Mouse (Mus musculus) limb, embryonic 15.5 days (tissue): ENCODE results near the gene Rmnd5b. TPM values are rescaled to one million over a fixed set of nuclear protein-coding genes. Genes with fewer than 3 reads are reported as not detected.
"Not testable (repeated sequence)": the region's sequence is repeated elsewhere in the genome, so short reads cannot be mapped to it uniquely, and the experiment has no call there.

ENCODE experiments used
- ATAC-seq: fragments of 200-750 bp; cut with Nextera tagmentation; 2 replicates; pipeline ENCODE4 v1.8.0; 2017; ENCODE audit warnings: low read depth, moderate TSS enrichment; ENCODE audit not compliant: insufficient number of reproducible peaks, low FRiP score, low TSS enrichment
- H3K27ac ChIP-seq: fragments of 300-500 bp; sonication (generic); 2 replicates; pipeline ENCODE4 v1.5.1; 2015; ENCODE audit warnings: moderate library complexity, mild to moderate bottlenecking, inconsistent platforms
- H3K27me3 ChIP-seq: fragments of 300-500 bp; sonication (generic); 2 replicates; pipeline ENCODE4 v1.6.1; 2015; ENCODE audit warnings: inconsistent platforms
- H3K36me3 ChIP-seq: fragments of 300-500 bp; sonication (generic); 2 replicates; pipeline ENCODE4 v1.6.1; 2015; ENCODE audit warnings: inconsistent platforms
- H3K4me1 ChIP-seq: fragments of 300-500 bp; sonication (generic); 2 replicates; pipeline ENCODE4 v1.6.1; 2015; ENCODE audit warnings: inconsistent platforms
- H3K4me2 ChIP-seq: fragments of 300-500 bp; sonication (generic); 2 replicates; pipeline ENCODE4 v1.6.1; 2015; ENCODE audit warnings: mild to moderate bottlenecking, inconsistent platforms
- H3K4me3 ChIP-seq: fragments of 300-500 bp; sonication (generic); 2 replicates; pipeline ENCODE4 v1.5.1; 2015; ENCODE audit warnings: mild to moderate bottlenecking, inconsistent platforms
- H3K9ac ChIP-seq: fragments of 300-500 bp; sonication (generic); 2 replicates; pipeline ENCODE4 v1.6.1; 2015; ENCODE audit warnings: inconsistent platforms
- H3K9me3 ChIP-seq: fragments of 300-500 bp; sonication (generic); 2 replicates; pipeline ENCODE4 v1.6.1; 2016; ENCODE audit warnings: inconsistent platforms
- WGBS: fragments of 180-500 bp; shearing (Covaris S2); methylation state at CpG from one replicate; pipeline ENCODE4 v1.1.7; 2015; 5-methylcytosine and 5-hydroxymethylcytosine counted together
- polyA plus RNA-seq: library from polyadenylated mRNA; unstranded; fragments of >200 nt; fragmentation: Nextera tagmentation; extraction: Ambion mirVana; gene quantifications from 2 replicates; pipeline ENCODE4 v1.2.1, GENCODE M21; 2015

Gene Rmnd5b
- polyA plus RNA-seq, 1 experiment from 2014 or later, result 53.2 TPM

DNA sequence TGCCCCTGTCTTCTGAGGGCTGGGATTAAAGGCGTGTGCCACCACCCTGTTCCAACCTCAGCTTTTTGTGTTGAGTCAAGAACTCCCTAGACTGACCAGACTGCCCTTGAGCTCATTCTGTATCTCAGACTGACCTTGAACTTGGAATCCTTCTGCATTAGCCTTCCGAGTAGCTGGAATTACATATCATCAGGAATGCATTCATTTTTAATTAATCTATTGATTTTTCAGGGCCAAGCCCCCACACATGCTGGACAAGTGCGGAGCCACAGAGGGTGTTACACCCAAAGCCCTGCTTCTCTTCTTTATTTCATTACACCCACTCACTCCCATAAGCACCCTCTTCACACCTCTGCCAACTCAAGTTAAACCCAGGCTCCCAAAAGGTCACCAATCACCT, 2.0 kb downstream of the Rmnd5b start:
- H3K27ac ChIP-seq, result no peak overlapping the region
- no peaks in the 10 kb centered on the region for H3K9me3 ChIP-seq
- no peak overlapping the region for H3K4me2 ChIP-seq
- no peak overlapping the region for H3K4me3 ChIP-seq
- peaks cover 39% of the 10 kb centered on the region for H3K4me1 ChIP-seq
- WGBS, result 93% methylated on average over 3 of the region's 3 CpGs
- no peak for ATAC-seq
- H3K9ac ChIP-seq, result no peak overlapping the region
- H3K36me3 ChIP-seq, result peaks cover 9% of the 10 kb centered on the region
- no peaks in the 10 kb centered on the region for H3K27me3 ChIP-seq

DNA sequence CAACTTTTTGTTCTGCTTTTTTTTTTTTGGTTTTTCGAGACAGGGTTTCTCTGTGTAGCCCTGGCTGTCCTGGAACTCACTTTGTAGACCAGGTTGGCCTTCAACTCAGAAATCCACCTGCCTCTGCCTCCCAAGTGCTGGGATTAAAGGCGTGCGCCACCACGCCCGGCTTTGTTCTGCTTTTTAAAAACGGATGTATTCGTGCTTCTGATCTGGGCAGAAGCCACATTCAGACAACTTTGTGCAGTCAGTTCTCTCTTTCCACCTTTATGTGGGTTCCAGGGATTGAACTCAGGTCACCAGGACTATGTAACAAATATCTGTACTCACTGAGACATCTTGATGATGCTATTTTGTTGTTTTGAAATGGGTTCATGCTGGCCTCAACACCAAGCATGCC, 2.5 kb downstream of the Rmnd5b start:
- not testable (repeated sequence) for H3K4me2 ChIP-seq, ATAC-seq
- 91% methylated on average over 7 of the region's 7 CpGs for WGBS

DNA sequence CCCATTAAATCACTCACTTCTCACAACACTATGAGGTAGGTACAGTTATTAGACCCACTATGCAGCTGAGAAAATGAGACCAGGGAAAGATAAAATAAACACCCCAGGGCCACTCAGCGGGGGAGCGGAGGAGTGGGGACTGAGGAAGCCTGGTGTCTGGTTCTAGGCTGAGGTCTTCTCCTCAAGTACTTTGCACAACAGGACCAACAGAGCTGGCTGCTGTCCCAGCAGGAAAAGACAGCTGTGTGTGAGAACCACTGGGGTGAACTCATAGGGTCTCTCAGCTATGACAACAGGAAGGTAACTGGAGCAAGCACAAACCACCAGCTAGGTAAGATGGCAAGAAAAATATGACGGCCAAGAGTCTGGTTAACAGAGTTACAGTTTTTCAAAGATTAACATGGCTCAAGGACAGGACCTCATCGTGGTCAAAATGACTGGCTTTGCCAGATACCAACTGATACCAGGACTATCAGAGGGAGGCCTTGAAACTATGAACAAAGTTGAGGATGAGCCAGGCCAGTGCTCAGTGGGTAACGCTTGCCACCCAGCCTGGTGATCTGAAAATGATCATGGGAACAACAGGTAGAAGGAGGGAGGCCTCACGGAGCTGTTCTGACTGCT, 3.5 kb downstream of the Rmnd5b start:
- 81% methylated on average over 6 of the region's 6 CpGs for WGBS
- H3K9me3 ChIP-seq, result no peaks in the 10 kb centered on the region

More for the DNA sequence above, 2.5 kb downstream of the Rmnd5b start:
- not testable (repeated sequence) for H3K27me3 ChIP-seq, H3K9me3 ChIP-seq, H3K27ac ChIP-seq, H3K9ac ChIP-seq, H3K4me3 ChIP-seq
- Histone ChIP-seq H3K36me3 (peaks cover 12% of the 10 kb centered on the region), H3K4me1 (peaks cover 38% of the 10 kb centered on the region)

DNA sequence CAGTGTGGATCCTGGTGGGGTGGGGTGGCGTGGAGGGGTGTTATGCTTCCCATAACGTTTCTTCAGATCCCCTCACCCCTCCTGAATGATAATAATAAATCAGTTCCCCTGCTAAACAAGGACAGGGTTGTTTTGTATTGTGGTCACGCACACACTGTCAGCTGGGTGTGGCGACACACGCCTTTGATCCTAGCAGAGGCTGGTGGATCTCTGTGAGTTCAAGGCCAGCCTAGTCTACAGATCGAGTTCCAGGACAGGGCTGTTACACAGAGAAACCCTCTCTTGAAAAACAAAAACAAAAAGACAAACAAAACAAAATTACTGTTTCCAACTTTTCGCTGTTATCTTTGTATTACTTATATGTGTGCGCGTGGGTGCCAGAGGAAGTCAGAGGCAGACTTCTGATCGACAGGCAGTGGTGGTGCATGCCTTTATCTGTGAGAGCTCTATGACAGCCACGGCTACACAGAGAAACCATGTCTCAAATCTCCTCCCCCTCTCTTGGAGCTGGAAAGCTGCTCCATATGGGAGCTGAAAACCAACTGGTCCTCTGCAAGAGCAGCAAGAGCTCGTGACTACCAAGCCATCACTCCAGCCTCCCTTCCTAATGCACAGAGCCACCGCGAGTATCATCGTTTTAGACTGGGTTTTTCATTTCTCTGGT, 5.9 kb downstream of the Rmnd5b start:
- H3K9me3 ChIP-seq, result no peaks in the 10 kb centered on the region
- H3K4me1 ChIP-seq, result peaks cover 14% of the 10 kb centered on the region
- H3K27ac ChIP-seq, result no peak overlapping the region
- no peak overlapping the region for H3K9ac ChIP-seq
- H3K36me3 ChIP-seq, result peaks cover 44% of the 10 kb centered on the region
- whole genome bisulfite sequencing, result 81% methylated on average over 15 of the region's 15 CpGs
- ATAC-seq, result no peak
- H3K4me3 ChIP-seq, result no peak overlapping the region
- H3K4me2 ChIP-seq, result no peak overlapping the region
- no peaks in the 10 kb centered on the region for H3K27me3 ChIP-seq

More for the DNA sequence above, 3.5 kb downstream of the Rmnd5b start:
- Histone ChIP-seq H3K4me1 (peaks cover 28% of the 10 kb centered on the region), H3K4me2 (no peak overlapping the region), H3K27me3 (no peaks in the 10 kb centered on the region), H3K36me3 (peaks cover 22% of the 10 kb centered on the region), H3K4me3 (no peak overlapping the region), H3K27ac (no peak overlapping the region), H3K9ac (no peak overlapping the region)
- ATAC-seq, result no peak

DNA sequence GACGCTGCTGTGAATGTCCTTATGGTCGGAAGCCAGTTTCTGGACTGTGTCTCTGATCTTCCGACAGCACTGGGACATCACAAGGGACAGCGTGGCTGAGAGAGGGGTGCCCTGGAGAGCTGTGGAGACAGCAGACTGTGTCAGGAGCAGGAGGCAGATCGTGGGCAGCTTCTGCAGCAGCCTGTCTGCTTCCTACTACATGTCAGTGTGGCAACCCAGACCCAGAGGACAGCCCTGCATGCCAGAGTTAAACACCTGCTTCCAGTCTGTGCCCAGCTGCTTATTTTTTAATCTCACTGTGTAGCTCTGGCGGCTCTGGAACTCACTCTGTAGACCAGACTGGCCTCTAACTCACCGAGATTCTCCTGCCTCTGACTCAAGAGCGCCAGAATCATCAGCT, 7.8 kb downstream of the Rmnd5b start:
- Histone ChIP-seq H3K9ac (no peak overlapping the region), H3K27ac (no peak overlapping the region), H3K4me3 (no peak overlapping the region), H3K4me1 (peaks cover 10% of the 10 kb centered on the region), H3K4me2 (no peak overlapping the region), H3K9me3 (no peaks in the 10 kb centered on the region), H3K27me3 (no peaks in the 10 kb centered on the region), H3K36me3 (peaks cover 63% of the 10 kb centered on the region)
- 77% methylated on average over 8 of the region's 8 CpGs for WGBS
- no peak for ATAC-seq

DNA sequence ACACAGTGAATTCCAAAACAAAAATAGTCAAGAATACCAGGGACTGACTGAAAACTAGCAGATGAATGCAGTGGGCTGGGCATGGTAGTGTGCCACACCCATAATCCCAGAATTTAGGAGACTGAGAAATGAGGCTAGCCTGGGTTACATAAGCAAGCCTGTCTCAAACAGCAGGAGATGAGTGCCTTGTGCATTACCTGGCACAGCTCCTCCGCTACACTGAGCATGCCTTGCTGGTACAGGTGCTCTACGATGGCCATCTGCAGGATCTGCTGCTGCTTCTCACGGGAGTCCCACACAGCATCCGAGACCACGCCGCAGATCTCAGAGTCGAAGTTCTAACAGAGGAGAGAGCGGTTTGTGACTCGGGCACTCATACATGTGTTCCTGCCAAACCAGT, 8.3 kb downstream of the Rmnd5b start:
- Histone ChIP-seq H3K9me3 (no peaks in the 10 kb centered on the region), H3K27me3 (no peaks in the 10 kb centered on the region), H3K4me3 (no peak overlapping the region), H3K27ac (no peak overlapping the region), H3K9ac (no peak overlapping the region), H3K4me1 (peaks cover 8% of the 10 kb centered on the region), H3K36me3 (peaks cover 68% of the 10 kb centered on the region), H3K4me2 (no peak overlapping the region)
- ATAC-seq, result no peak
- 94% methylated on average over 9 of the region's 9 CpGs for WGBS

DNA sequence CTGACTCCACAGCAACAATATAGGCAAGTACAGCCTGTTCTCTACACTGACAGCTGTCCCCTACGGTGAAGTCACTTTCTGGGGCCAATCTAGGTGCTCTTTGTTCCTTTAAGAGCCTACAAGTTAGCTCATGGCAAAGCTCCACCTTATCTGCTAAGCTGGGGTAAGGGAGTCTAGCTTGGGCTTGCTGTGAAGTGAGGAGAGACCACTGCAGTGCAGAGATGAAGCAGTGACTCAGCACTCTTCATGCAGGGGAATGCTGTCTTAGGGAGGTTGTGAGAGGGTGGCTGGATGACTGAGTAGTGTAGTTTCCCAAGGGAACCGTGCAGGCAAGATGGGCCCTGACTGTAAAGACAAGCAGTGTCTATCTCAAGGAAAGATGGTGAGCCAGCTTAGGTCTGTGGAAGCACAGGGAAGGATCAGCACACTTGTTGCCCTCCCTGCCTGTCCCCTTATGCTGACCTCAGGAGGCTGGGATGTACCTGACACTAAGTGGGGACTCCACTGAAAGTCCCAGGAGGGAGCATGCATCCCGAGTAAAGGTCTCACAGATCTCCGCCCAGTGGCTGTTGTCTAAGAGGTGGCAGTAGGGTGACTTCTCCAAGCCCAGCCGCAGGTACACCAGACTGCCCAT, 10.4 kb downstream of the Rmnd5b start:
- Histone ChIP-seq H3K9ac (no peak overlapping the region), H3K9me3 (no peaks in the 10 kb centered on the region), H3K27me3 (no peaks in the 10 kb centered on the region), H3K4me2 (no peak overlapping the region), H3K4me1 (peaks cover 12% of the 10 kb centered on the region), H3K4me3 (no peak overlapping the region), H3K36me3 (peaks cover 73% of the 10 kb centered on the region), H3K27ac (no peak overlapping the region)
- no peak for ATAC-seq
- 83% methylated on average over 5 of the region's 5 CpGs for WGBS

DNA sequence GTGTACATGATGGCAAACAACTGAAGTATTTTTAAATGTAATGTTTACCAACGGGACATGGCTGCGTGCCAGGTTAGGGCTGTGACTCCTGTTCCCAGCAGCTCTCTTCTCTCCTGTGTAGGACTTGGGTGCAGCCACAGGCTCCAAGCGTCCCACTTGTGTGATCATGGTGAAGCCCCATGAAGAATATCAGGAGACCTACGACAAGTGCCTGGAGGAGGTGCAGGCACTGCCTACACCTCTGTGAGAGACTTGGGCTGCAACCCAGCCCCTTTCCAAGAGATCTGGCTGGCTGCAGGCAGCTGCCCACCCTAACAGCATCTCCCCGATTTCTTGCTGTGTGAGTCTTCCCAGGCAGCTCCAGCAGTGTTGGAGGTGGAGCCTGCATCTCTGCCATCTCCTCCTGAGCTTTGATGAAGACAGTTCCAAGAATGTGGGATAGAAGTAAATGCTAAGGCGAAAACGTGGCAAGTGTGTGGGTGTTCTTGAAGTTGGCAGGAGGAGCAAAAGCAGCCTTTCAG, 12.7 kb downstream of the Rmnd5b start:
- Histone ChIP-seq H3K9ac (no peak overlapping the region), H3K4me2 (no peak overlapping the region), H3K36me3 (peaks cover 59% of the 10 kb centered on the region), H3K9me3 (no peaks in the 10 kb centered on the region), H3K27ac (no peak overlapping the region), H3K27me3 (no peaks in the 10 kb centered on the region), H3K4me3 (no peak overlapping the region), H3K4me1 (peaks cover 23% of the 10 kb centered on the region)
- no peak for ATAC-seq
- 86% methylated on average over 7 of the region's 7 CpGs for WGBS

DNA sequence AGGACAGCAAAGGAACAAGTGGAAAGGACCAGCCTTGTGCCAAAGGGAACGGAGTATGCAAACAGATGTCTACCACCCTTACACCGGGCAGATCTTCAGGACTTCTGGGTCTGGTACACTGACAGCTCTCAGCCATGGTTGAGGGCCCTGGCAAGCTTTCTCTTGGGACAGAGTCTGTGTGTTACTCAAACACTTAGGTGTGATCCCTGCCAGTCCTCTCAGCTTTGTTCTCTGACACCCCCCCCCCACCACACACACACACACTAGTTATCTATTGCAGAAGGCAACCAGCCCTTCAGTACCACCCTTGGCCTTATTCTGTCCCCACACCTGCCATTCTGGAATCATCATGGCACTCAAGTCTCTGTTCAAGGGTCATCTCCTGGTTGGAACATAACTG, 13.9 kb downstream of the Rmnd5b start:
- no peak overlapping the region for H3K4me3 ChIP-seq
- no peaks in the 10 kb centered on the region for H3K27me3 ChIP-seq
- no peak overlapping the region for H3K4me2 ChIP-seq
- 92% methylated on average over 2 of the region's 2 CpGs for WGBS
- H3K9me3 ChIP-seq, result no peaks in the 10 kb centered on the region
- peaks cover 47% of the 10 kb centered on the region for H3K36me3 ChIP-seq
- no peak overlapping the region for H3K9ac ChIP-seq
- H3K4me1 ChIP-seq, result peaks cover 23% of the 10 kb centered on the region
- H3K27ac ChIP-seq, result no peak overlapping the region
- ATAC-seq, result no peak

DNA sequence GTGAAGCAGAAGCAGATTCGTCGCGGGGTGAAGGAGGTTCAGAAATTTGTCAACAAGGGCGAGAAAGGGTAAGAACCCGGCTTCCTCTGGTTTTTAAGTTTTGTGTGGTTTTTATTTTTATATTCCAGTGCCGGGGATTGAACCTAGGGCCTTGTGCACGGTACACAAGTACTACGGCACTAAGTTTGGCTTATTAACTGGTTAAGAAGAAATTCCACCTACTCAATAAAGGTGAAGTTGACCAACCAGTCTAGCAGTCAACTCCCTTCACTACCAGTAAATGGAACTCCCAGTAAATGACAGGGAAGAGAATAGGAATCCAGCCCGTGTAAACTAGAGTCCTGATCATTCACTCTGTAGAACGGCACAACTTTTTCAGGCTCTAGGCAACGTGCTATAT, 15.6 kb downstream of the Rmnd5b start:
- peak overlapping the region; percentile 61 for H3K9ac ChIP-seq
- WGBS, result 1% methylated on average over 11 of the region's 11 CpGs
- peak overlapping the region; percentile 81 for H3K4me2 ChIP-seq
- peaks cover 32% of the 10 kb centered on the region for H3K36me3 ChIP-seq
- peaks cover 30% of the 10 kb centered on the region for H3K4me1 ChIP-seq
- H3K27me3 ChIP-seq, result no peaks in the 10 kb centered on the region
- no peak for ATAC-seq
- H3K27ac ChIP-seq, result peak overlapping the region; percentile 33; the same call in 1 of the 2 replicates
- no peaks in the 10 kb centered on the region for H3K9me3 ChIP-seq
- peak overlapping the region; percentile 82 for H3K4me3 ChIP-seq

DNA sequence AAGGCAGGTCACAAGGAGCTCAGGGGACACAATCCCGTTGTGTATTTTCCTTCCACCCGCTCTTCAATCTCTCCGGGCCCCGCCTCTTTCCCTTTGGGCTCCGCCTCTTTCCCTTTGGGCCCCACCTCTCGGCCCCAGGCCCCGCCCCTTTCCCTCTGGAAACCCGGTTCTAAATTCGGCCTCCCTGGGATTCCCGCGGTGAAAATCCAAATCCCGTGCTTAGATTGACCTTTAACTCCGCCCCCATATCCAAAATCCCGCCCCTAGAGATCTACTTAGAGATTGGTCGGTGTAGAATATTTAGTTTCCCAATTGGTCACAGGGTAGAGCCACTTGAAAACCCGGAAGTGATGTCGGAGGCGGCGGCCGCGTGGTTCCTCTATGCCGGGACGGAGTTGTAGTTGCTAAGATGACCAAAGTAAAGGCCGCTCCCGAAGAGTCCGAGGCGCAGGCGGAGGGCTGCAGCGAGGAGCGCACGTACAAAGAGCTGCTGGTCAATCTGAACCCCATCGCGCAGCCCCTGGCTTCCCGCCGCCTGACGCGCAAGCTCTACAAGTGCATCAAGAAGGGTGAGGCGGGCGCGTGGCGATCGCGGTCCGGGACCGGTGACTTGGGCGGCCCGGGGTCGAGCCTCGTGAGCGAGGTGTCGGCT, 16.2 kb downstream of the Rmnd5b start, which contains the start of gene Nhp2:
Gene Nhp2, plus strand, starts transcription at position 327 of the 652 bp plus-strand sequence.
- H3K9ac ChIP-seq, result peak within 1 kb of the TSS; percentile 61
- peak within 1 kb of the TSS; percentile 81 for H3K4me2 ChIP-seq
- peaks cover 36% of the 10 kb centered on the region for H3K4me1 ChIP-seq
- H3K4me3 ChIP-seq, result peak within 1 kb of the TSS; percentile 82
- under 1% methylated on average over 51 of the region's 51 CpGs for WGBS
- ATAC-seq, result peak; percentile 88
- H3K36me3 ChIP-seq, result peaks cover 26% of the 10 kb centered on the region
- no peaks in the 10 kb centered on the region for H3K9me3 ChIP-seq
- no peaks in the 10 kb centered on the region for H3K27me3 ChIP-seq
- H3K27ac ChIP-seq, result peak within 1 kb of the TSS; percentile 33; the same call in 1 of the 2 replicates
